Mouse (Mus musculus) cerebellum, postnatal 10 days (tissue): ENCODE results near the gene Foxj2.

Source experiments
- DNase-seq, 2 experiments: peaks; one replicate each; pipeline ENCODE4 v3.0.0; 2021; ENCODE audit warnings: mixed read lengths in 2 of 2

Foxj2 gene

GRCm38 (mm10) chr6:122819306-122820070 is at the start of gene Foxj2:
Gene Foxj2, plus strand, starts transcription at chr6:122819914.
- peak; percentile 83 to 86 for DNase-seq

GRCm38 (mm10) chr6:122770760-122771315 is 48.9 kb upstream of the Foxj2 start:
- DNase-seq, result peak in 1 of 2 experiments; percentile 36

- DNase-seq, result no peak
These were observed 47.0 kb upstream of the Foxj2 start for GRCm38 (mm10) chr6:122772701-122773100.

GRCm38 (mm10) chr6:122774345-122774744 is 45.4 kb upstream of the Foxj2 start:
- DNase-seq, result no peak

DNA sequence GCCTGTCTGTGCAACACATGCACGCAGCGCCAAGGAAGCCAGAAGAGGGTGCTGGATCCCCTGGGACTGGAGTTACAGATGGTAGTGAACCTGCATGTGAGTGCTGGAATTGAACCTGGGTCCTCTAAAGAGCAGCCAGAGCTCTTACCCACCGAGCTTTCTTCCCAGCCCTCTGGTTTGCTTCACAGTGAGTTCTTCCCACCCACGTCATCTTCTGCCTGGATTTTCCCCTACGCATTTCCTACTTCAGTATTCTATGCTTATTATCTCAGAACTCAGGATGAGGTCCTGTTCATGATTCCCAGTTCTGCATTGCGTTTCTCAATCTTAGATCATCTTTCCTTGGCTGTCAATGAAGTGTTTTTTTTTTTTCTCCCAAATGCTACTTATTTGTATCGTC is 43.7 kb upstream of the Foxj2 start:
- no peak for DNase-seq

DNA sequence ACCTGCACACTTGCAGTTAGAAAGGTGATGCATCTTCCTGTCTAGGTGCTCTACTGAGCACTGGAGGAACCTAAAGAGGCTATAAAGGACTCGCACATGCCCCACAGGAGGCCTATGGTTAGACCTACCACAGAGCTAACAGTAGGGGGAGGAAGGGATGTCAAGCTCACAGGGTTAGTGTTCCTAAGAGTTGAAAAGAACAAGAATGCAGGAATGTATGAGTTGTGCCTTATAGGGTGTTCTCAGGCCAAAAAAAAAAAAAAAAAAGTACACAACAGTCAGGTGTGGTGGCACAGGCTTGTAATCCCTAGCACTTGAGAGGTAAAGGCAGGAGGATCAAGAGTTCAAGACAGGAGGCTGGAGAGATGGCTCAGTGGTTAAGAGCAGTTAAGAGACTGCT is 39.8 kb upstream of the Foxj2 start:
- DNase-seq, result no peak

DNA sequence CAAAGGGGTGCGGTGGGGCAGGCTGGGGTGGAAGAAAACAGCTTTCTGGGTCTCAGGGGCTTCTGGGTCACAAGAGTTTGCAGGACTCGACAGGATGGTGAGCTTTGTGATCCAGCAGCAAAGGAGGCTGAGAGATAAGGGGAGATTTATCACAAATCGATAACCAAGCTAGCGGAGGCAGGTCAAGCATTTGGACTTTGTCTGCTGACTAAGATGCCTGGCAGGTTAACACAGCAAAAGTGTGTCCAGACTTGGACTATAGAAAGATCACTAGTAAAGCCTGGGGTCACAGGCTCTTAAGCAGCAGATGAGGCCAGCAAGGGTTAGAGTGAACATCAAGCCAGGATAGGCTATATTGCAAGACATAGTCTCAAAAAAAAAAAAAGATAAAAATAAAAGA is 38.5 kb upstream of the Foxj2 start:
- no peak for DNase-seq

DNA sequence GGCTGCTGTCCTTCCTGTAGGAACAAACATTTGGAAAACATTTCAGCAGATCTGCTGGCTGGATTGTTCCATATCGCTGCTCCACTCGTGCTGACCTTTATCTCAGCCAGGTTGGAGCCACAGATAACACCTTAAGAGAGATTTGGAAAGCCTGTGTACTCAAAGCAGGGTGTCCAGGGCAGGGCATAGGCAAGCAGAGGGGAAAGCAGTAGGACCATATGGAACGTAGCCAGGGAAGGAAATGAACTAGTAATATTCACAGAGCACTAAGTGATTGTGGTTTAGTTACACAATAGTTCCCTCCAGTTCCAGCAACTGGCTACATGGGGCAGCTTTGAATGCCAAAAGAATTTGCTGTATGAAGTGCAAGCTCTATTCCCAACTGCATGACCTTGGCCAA is 37.5 kb upstream of the Foxj2 start:
- peak; percentile 26 to 50 for DNase-seq

GRCm38 (mm10) chr6:122784866-122785265 is 34.8 kb upstream of the Foxj2 start:
- peak; percentile 72 to 73 for DNase-seq

DNA sequence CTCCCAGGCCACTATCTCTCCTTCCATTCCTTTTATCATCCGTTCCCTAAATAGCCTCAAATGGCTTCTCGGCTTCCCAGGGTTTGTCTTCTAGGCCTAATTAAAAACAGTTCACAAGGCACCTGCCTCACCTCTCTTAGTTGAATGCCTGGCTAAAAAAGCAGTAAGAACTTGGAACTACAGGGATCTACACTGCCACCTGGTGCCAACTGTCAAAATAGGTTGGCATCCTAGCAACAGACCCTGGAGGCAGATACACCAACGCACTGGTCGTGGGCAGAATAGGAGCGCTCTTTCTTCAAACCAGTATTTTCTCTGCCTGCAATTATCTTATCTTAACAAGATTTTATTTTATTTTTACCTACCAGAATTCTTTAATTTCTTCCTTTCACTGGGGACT is 33.4 kb upstream of the Foxj2 start:
- peak; percentile 85 to 89 for DNase-seq

- DNase-seq, result peak in 1 of 2 experiments; percentile 48
These were observed 24.3 kb upstream of the Foxj2 start for GRCm38 (mm10) chr6:122795254-122795935.

DNA sequence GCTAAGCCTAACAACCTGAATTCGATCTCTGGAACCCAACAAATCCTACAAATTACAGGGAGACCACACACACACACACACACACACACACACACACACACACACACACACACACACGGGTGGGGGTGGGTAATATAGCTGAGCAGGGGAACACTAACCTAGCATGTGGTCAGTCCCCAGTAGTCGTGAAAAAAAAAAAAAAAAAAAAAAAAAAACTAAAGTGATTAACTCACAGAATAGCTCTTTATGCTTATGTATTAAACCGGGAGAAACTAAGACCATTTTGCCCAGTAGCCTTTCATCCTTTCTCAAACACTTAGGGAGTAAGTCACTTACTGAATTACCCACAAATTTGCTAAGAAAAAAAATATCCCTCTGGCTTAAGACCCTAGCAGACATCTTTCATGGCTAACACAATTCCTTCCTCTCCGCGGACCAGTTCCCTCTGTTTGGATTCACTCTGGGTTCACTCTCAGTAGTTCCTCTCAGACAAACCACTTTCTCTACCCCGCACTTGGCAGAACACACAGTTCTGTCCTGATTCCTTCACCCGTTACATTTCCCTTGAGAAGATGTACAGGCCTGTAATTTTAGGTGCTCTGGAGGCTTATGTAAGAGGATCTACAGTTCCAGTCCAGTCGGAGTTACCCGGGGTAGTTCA is 18.9 kb upstream of the Foxj2 start:
- peak in 1 of 2 experiments; percentile 38 for DNase-seq

DNA sequence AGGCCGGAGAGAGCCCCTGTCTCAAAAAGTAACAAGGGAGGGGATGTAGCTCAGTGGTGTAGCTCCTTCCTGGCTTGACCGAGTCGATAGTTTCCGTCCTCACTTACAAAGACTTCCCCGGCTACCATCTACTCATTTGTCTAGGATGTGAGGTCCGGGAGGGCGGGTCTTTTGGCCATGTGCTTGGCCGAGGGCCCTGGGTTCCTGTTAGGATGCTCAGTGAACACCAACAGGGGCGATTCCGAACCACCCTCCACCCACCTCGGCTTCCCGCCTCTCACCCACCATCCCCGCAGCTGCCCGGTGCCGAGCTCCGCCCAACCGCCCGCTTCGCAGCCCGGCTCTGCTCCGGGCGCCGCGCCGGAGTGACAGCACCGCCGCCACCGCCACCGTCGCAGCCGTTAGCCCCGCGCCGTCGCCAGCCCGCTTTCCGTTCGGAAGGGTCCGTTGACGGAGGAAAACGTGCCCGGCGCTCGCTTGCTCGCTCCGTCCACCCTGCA is 18.4 kb upstream of the Foxj2 start, which contains the start of gene Slc2a3:
Gene Slc2a3 (minus strand): TSS at position 340 of the 500 bp plus-strand sequence.
- DNase-seq, result peak in 1 of 2 experiments; percentile 81

GRCm38 (mm10) chr6:122801801-122802514 is 17.8 kb upstream of the Foxj2 start:
- peak; percentile 61 to 79 for DNase-seq

DNA sequence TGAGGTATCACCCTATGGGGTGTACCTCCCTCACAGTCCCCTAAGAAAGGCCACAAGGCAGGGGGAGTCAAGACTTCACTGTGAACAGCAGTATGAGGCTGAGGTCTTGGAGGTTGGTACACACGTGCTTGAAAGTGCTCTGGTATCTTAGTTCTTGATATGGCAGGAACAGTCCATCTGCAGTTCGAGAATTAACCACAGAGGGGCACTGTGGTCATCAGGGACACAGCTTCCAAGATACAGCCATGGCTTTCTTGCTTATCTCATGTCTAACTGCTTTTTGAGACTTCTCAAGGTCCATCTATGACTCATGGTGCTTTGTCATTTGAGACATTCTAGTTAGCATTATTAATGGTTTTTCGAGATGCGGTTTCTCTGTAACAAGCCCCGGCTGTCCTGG is 15.3 kb upstream of the Foxj2 start:
- peak; percentile 88 to 91 for DNase-seq

- DNase-seq, result peak; percentile 54 to 73
These were observed 9.6 kb upstream of the Foxj2 start for GRCm38 (mm10) chr6:122810022-122810614.

GRCm38 (mm10) chr6:122810615-122811279 is 9.0 kb upstream of the Foxj2 start:
- DNase-seq, result peak; percentile 98 to 99

DNA sequence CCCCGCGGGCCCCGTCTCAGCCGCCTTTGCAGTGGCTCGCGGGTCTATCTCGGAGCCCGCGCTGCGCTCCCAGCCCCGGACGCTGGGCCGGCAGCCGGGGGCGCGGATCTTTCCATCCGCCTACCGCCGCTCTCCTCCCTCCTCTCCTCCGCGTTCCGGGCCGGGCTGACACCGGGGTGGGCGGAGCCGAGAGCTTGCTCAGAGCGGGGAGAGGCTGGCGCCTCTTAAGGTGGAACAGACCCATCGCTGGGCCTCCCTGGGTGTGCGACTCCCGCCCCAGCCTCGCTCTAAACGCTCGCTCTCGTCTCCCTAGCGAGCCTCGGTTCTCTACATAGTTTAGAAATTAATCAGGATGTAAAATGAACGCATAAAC is 8.4 kb upstream of the Foxj2 start:
- DNase-seq, result peak; percentile 94 to 96

GRCm38 (mm10) chr6:122811771-122812600 is 7.7 kb upstream of the Foxj2 start:
- peak; percentile 64 to 72 for DNase-seq

GRCm38 (mm10) chr6:122812716-122813115 is 7.0 kb upstream of the Foxj2 start:
- DNase-seq, result no peak
